Mouse (Mus musculus) lung, adult 2 months (tissue): Measurements from ENCODE around the gene Cd84. TPM values are rescaled to one million over a fixed set of nuclear protein-coding genes. Genes with fewer than 3 reads are reported as not detected.

Experiments
- DNase-seq: peaks from one replicate; pipeline ENCODE4 v3.0.0; 2022
- H3K4me1 ChIP-seq: fragments of 200-500 bp; 2 replicates; pipeline ENCODE4 v1.6.1; 2011; ENCODE audit warnings: low read length; ENCODE audit not compliant: control insufficient read depth, insufficient read depth
- H3K4me3 ChIP-seq: fragments of 200-500 bp; replicated peaks from 2 replicates; pipeline ENCODE3; 2011; ENCODE audit warnings: low read depth, mild to moderate bottlenecking, control low read depth, low read length; ENCODE audit errors: extremely low read depth
- CTCF ChIP-seq: fragments of 200-500 bp; IDR thresholded peaks from 2 replicates; pipeline ENCODE4 v1.5.1; 2011; ENCODE audit warnings: mild to moderate bottlenecking, low read length, control low read depth; ENCODE audit not compliant: insufficient read depth
- POLR2A ChIP-seq: fragments of 200-500 bp; IDR thresholded peaks from 2 replicates; pipeline ENCODE4 v1.6.1; 2011; ENCODE audit warnings: low read depth, mild to moderate bottlenecking, control low read depth, low read length, borderline replicate concordance; ENCODE audit errors: extremely low read depth
- WGBS: fragments of 180-500 bp; shearing (Covaris S2); methylation state at CpG from one replicate; pipeline ENCODE4 v1.1.7; 2018; 5-methylcytosine and 5-hydroxymethylcytosine counted together
- polyA plus RNA-seq: library from polyadenylated mRNA; depleted of rRNA; stranded (reverse); fragments of >200 nt; gene quantifications from 2 replicates; pipeline ENCODE4 v1.2.3, GENCODE M21; 2012

The Cd84 gene
- polyA plus RNA-seq, 1 experiment, result 6.2 TPM

DNA sequence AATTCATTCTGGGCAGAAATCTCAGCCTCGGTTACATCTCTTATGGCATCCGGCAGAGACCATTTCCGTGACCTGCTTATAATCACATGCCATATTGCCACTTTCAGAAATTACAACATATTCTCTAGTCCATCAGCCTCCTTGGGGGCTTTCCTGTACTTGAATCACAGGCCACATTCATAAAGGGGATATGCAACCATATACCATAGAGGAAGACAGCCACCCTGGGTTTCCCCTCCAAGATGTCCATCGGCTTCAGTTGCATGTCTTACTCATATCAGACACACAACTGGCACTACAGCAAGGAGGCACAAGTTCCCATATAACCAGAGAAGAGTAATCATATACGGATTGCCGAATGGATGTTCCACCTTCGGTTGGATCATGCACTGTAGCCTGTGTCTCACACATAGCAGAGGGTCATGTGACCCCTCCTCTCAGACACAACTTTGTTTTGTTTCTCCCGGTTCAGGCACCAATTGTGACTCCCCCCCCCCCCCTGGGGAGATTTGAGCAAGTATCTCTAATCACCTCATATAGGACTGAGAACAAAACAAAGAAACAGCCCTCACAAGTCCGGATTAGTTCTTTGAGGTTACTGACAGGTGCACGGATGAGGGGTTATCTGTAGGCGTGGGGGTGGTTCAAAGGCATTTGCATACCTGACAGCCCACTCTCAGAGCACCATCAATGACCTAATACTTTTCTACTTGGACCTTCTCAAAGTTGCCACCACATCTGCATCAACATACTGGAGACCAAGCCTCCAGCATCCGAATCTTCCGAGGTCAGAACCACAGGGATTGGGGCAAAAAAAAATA is 76.4 kb downstream of the Cd84 start:
- no peak for DNase-seq

DNA sequence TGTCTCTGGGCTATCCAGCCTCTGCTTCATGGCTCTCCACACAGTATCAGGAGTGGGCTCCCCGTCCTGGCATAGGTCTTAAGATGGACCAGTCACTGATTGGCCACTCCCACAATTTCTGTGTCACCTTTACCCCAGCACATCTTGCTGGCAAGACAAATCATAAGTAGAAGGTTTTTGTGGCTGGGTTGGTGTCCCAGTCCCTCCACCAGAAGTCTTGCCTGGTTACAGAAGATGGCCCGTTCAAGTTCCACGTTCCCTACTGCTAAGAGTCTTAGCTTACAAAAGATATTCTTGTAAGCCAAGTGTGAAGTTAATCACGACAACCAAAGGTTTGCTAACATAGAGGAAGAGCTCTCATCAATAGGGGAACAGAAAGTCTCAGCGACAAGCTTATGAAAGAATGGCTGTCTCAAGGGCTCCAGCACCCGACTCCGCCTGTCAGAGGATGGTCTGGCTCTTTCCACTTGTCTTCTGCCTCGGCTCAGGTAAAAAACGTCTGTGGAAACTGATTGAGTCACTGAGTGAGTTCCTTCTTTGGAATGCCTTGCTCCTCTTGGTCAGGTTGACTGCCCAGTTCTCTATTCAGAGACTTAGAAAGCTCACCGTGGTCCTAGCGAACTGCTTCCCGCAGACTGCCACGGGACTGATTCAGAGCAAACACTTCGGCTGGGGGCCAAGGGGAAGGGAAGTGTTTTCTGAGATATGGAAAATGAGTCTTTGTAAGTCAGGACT is 78.0 kb downstream of the Cd84 start, which contains the start of gene Slamf6:
Gene Slamf6, plus strand, starts transcription at position 211 of the 735 bp plus-strand sequence.
- 50% methylated on average over 14 of the region's 14 CpGs for WGBS
- DNase-seq, result peak; percentile 9

More for the DNA sequence above, 76.4 kb downstream of the Cd84 start:
- no peaks in the 10 kb centered on the region for H3K4me1 ChIP-seq
- 73% methylated on average over 13 of the region's 13 CpGs for WGBS
- no peak for TF ChIP-seq CTCF
- TF ChIP-seq POLR2A, result no peak
- H3K4me3 ChIP-seq, result no peak overlapping the region

DNA sequence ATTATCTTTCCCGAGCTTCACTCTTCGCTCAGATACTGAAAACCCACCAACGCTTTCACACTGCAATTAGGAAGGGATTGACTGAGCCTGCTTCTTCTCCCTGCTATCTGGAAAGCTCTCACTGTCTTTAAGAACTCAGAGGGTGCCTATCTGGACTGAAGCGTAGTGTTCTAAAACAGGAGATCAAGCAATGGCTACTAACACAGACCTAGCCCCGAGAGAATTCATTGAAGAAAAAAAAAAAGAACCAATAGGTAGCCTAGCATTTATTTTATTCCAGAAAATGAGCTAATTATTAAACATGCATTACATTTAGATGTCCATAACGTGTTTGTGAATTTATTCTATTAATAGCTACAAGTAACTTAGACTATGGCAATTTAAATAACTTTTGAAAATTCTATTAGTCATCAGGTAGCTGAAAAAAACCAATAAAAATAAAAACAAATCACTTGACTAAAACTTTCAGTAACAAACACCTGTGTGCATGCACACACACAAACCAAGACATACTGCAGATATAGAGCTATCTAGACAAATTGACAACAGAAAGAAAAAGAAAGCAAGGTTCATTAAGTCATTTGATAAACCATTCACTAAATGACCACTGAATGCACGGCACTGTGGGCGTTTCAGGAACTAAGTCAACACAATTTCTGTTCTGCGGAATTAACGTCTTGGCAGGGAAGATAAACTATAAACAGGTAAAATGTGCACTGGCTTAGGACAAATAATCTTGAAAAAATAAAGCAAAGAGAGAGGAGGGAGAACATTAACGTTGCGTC is 78.8 kb downstream of the Cd84 start:
- no peaks in the 10 kb centered on the region for H3K4me1 ChIP-seq
- peak overlapping the region; percentile 24 for H3K4me3 ChIP-seq
- DNase-seq, result no peak
- 67% methylated on average over 12 of the region's 12 CpGs for WGBS
- TF ChIP-seq POLR2A (no peak), CTCF (no peak)

More for the DNA sequence above, 78.0 kb downstream of the Cd84 start, which contains the start of gene Slamf6:
- Histone ChIP-seq H3K4me1 (no peaks in the 10 kb centered on the region), H3K4me3 (peak within 1 kb of the TSS; percentile 24)
- no peak for TF ChIP-seq CTCF
- TF ChIP-seq POLR2A, result no peak

DNA sequence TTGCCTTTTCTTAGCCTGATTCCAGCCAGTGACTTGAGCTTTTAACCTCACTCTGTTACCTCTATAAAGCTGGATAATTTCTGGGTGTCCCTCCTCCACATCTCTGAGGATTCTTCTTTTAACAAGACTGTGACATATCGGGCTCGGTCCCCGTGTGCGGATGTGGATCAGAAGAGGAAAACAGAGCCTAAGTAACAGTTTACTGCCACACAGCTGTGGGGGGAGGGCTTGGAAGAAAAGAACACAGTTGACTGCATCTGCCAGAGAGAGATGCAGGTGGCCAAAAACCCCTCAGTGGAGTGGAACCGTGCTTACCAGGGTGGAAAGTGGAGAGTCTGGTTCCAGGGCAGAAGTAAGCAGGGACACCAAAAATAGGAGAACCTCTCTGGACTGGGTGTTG is 79.7 kb downstream of the Cd84 start:
- no peak for TF ChIP-seq CTCF
- no peak for TF ChIP-seq POLR2A
- WGBS, result 78% methylated on average over 5 of the region's 5 CpGs
- DNase-seq, result no peak
- Histone ChIP-seq H3K4me3 (no peak overlapping the region), H3K4me1 (no peaks in the 10 kb centered on the region)

DNA sequence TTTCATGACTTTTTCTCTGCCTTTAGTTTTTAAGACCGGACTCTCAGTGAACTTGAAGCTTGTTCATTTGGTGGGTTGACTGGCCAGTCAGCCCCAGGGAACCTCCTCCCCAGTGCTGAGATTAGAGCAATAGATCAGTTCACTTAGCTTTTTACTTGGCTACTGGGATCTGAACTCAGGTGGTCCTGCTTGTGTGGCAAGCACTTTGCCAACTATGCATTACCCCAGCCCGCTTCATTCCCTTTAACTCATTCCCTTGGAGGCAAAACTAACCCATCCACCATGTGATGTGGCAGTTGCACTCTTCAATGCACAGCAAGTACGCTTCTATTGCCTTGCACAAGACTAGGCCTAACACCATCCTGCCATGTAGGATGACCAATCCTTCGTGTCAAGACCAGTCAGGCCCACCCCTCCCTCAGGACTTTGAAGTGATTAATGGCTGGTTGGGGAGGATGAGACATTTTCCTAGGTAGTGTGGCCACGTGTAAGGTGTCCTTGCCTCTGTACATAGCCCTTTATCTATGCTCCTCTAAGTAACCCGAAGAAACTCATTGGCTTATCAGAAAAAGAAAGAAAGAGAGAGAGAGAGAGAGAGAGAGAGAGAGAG is 80.5 kb downstream of the Cd84 start:
- Histone ChIP-seq H3K4me3 (no peak overlapping the region), H3K4me1 (no peaks in the 10 kb centered on the region)
- DNase-seq, result no peak
- 70% methylated on average over 6 of the region's 6 CpGs for WGBS
- TF ChIP-seq POLR2A (no peak), CTCF (no peak)

DNA sequence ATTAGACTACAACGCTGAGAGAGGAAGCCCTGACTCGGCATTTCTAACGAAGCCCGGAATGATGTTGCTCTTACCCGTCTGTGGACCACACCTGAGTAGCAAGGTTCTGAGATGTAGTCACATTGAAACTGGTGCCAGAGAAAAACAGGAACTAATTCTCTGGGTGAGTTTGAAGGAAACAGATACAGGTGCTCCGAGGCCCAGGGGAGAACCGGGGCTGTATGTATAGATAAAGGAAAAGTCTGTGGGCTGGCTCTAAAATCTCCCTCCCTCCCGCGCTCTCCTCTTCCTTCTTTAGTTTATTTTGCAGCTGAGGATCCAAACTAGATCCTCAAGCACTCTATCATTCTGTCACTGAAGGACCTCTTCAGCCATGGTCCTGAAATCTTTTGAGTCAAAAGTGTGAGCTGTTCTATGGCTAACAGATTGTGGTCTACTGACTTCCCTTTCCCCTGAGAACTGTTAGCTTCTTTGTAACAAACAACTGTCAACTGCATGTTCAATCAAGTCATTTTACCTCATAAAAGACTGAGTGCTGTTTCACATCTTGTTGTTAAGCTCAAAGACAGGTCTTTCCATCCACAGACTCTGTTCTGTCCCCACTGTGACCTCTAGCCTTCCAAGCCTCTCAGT is 81.6 kb downstream of the Cd84 start:
- Histone ChIP-seq H3K4me3 (no peak overlapping the region), H3K4me1 (no peaks in the 10 kb centered on the region)
- WGBS, result 50% methylated on average over 9 of the region's 9 CpGs
- no peak for DNase-seq
- no peak for TF ChIP-seq CTCF
- TF ChIP-seq POLR2A, result no peak

DNA sequence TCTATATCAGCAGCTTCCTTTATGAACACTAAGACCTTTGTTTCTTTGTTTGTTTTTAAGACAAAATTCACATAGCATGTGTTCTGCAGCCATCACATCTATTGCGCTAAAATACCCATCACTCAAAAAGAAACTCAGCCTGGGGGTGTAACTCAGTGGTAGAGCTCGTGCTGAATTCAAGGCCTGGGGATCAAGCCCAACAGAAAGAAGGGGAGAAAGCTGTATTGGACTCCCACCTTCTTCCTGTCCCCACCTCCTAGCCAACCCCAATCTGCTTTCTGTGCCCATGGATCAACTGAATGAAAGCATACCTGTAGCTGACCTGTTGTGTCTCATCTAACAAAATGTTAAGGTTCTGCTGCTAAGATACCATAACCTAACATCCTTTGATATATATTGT is 82.1 kb downstream of the Cd84 start:
- WGBS, result 57% methylated on average over 2 of the region's 2 CpGs
- no peak for DNase-seq
- no peaks in the 10 kb centered on the region for H3K4me1 ChIP-seq

DNA sequence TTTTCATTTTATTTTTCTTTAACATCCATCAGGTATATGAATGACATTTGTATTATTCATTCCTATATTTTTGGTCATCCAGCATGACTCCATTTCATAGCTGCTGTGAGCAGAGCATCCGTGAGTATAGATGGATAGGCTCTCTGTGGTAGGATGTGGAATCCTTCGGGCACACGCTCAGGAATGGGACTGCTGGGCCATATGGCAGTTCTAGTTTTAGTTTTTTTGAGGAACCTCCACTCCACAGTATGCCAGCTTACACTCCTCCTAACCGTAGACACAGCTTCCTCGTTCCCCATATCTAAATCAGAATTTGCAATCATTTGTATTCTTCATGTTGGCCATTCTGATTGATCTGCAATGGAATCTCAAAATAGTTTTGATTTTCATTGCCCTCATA is 83.3 kb downstream of the Cd84 start:
- DNase-seq, result no peak
- H3K4me1 ChIP-seq, result no peaks in the 10 kb centered on the region
- no peak overlapping the region for H3K4me3 ChIP-seq
- 90% methylated on average over 5 of the region's 5 CpGs for WGBS
- TF ChIP-seq CTCF (no peak), POLR2A (no peak)

More for the DNA sequence above, 82.1 kb downstream of the Cd84 start:
- TF ChIP-seq POLR2A (no peak), CTCF (no peak)
- no peak overlapping the region for H3K4me3 ChIP-seq
